Mouse (Mus musculus) ovary, postnatal 36 days (tissue): ENCODE results near the gene Snx12.

Source experiments
- DNase-seq: peaks from one replicate; pipeline ENCODE4 v3.0.0; 2022; ENCODE audit warnings: low spot score, mixed read lengths

The Snx12 gene

GRCm38 (mm10) chrX:101221834-101222795, at the start of gene Snx12:
Gene Snx12, minus strand, starts transcription at chrX:101222563.
- DNase-seq, result peak; percentile 85

- no peak for DNase-seq
Observed at GRCm38 (mm10) chrX:101268755-101269124, 46.4 kb upstream of the Snx12 start, which contains the start of gene Gm20489. Gene Gm20489, minus strand, starts transcription at chrX:101269023.

- no peak for DNase-seq
Observed at GRCm38 (mm10) chrX:101268025-101268754, 45.8 kb upstream of the Snx12 start, which contains the start of gene Il2rg. Gene Il2rg, minus strand, starts transcription at chrX:101268255.

- no peak for DNase-seq
Observed at GRCm38 (mm10) chrX:101266631-101267030, 44.3 kb upstream of the Snx12 start.

DNA sequence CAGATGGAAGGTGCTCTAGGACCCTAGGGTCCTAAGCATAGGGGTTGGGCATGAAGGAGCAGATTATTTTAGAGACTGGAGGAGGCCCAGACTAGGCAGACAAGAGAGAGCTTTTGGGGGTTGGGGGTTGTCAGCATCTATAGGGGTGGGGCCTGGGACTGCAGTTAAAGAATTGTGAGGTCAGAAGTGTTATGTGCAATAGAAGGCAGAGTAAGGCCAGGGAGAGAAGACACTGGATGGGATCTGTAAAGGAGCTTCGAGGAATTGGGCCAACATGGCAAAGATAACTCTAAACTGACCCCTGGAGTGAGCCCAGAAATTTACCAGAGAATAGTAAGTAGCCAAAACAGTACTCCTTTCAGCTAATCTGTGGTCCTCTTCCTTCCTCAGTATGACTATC, 41.5 kb upstream of the Snx12 start, which contains the start of gene Gm614:
TSS of gene Gm614 (minus strand) at position 101 of the 400 bp plus-strand sequence.
- DNase-seq, result no peak

DNA sequence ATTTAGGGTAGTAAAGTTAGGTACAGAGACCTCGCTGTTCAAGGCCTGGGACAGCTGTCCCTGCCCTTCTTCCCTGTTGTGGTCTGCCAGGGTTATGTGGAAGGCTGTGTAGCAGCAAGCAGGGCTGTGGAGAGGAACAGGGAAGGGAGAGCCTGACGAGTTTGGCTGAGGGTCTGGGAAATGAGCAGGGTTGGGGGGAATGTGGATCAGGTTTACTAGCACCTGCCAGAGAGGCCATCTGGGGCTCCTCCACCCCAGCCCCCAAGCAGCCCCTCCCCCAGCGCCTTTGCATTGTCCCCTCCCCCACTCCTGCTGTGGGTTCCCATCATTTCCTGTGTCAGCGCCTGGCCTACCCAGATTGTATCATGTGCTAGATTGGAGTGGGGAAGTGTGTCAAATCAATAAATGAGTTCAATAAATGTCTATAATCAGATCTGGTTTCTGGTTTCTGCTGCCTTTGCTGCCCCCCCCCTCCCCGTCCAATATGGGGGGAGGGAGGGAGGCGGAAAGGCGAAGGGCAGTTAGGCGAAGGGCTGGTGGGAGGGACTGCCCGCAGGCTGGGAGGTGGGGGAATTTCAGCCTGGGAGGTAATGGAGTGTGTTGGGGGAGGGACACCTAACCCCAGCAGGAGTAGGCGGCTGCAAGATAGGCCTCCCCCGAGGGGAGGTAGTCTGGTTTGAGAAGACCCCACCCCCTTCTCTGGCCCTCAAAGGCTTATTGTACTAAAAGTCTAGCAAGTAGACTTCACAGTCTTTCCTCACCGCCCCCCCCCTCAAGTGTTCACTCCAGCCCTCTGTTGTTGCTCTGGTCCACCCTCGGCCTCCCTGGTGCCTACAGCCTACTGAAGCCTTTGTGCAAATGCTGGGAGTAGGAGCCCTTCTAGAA, 38.3 kb upstream of the Snx12 start:
- no peak for DNase-seq

DNA sequence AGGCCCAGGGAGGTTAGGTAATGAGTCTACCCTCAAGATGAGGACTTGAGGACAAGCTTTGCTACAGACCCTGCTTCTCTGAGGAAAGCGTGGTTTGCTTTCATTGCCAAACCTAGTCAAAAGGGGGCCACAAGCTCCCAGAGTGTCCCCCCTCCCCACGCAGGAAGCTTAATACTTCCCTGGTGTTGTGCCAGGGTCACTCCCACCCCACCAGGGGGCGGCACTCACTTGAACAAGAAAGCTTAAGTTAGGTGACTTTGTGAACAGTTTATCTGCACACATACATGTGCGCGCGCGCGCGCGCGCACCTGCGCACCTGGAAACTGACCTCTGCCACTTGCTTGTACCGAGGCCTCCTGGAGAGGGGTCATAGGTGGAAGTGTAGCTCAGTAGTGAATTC, 34.2 kb upstream of the Snx12 start:
- DNase-seq, result peak; percentile 5

GRCm38 (mm10) chrX:101254740-101255139, 32.4 kb upstream of the Snx12 start:
- DNase-seq, result peak; percentile 14

DNA sequence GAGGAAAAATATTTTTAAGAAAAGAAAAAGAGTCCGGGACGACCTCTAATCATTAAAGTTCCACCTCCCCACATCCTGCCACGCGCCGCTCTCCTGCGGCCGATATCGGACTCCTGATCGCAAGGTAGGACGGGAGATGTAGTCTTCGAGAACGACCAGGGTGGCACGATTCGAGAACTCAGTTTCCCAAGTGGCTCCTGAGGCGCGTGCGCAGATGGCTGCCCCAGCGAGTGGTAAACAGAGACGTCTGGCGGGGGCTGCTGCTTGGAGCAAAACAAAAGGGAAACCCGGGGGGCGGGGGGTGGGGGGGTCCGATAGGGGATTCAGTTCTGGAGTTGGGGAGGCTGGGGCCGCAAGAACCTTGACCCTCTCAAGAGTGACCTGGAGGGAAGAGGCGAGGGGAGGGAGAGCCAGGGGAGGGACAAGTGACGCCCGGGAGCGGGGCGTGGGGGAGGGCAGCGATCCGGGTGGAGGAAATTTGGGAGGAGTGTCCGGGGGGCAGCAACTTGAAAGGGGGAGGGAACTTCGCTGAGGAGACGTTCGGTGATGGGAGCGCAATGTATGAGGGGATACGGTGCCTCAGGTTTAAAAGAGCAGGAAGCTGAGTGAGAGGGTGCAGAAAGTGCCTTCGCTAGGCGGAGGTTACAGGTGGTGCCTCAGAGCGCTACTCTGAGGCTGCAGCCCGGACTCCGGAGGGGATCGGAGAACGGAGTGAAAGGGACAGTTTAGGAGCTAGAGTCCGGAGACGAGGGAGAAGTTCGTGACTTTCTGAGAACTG, 31.8 kb upstream of the Snx12 start, which contains the start of gene Foxo4:
TSS of gene Foxo4 (plus strand) at position 577 of the 778 bp plus-strand sequence.
- peak; percentile 85 for DNase-seq

- DNase-seq, result no peak
Observed at GRCm38 (mm10) chrX:101245011-101245410, 22.6 kb upstream of the Snx12 start.

GRCm38 (mm10) chrX:101222796-101223162, 416 bp upstream of the Snx12 start:
- DNase-seq, result no peak

- no peak for DNase-seq
Observed at GRCm38 (mm10) chrX:101189285-101189684, 33.1 kb downstream of the Snx12 start.

DNA sequence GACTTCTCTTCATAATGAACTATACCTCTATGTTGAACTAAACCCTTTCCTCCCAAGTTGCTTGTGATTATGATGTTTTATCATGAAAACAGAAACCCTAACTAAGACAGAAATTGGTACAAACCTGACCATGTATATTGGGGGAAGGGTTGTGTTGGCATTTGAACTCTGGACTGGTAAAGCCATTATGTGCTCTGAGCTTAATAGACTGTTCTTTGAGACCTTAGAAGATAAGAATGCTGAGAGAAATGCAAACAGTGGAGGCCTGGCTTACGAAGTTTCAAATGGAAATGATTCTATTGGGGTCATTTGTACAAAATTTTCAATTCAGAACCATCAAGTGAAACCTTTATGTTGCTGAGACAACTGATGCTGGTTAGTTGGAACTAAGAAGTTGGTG, 34.7 kb downstream of the Snx12 start:
- no peak for DNase-seq

DNA sequence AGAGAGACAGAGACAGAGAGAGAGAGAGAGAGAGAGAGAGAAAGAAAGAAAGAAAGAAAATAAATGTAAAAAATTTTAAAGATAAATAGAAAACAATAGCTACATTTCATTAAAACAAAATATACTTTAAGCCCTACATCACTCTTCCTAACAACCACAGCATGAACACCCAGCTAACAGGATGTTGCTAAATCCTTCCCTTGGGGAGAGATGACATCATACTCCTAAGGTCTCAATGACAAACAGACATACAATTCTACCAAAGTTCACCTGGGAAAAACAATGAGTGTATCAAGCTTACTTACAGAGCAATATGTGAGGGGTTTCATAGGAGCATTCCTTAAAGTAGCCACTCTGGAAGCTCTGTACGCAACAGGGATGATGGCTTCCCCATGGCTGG, 49.0 kb downstream of the Snx12 start:
- no peak for DNase-seq

GRCm38 (mm10) chrX:101168425-101168824, 53.9 kb downstream of the Snx12 start:
- no peak for DNase-seq

GRCm38 (mm10) chrX:101163739-101164138, 58.6 kb downstream of the Snx12 start:
- no peak for DNase-seq

DNA sequence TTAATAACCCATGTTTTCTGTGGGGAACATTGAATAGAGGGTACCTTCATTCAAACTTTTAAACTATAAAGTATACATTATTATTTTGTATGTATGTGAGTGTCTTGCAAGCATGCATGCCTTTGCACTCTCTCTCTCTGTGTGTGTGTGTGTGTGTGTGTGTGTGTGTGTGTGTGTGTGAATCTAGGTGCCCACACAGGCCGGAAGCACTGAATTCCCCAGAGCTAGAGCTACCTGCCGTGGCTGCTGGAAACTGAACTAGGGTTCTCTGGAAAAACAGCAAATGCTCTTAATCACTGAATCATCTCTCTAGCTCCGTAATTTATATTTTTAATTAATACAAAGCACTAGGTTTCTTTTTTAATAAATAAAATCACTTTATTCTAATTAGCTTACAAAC, 59.1 kb downstream of the Snx12 start:
- DNase-seq, result no peak

DNA sequence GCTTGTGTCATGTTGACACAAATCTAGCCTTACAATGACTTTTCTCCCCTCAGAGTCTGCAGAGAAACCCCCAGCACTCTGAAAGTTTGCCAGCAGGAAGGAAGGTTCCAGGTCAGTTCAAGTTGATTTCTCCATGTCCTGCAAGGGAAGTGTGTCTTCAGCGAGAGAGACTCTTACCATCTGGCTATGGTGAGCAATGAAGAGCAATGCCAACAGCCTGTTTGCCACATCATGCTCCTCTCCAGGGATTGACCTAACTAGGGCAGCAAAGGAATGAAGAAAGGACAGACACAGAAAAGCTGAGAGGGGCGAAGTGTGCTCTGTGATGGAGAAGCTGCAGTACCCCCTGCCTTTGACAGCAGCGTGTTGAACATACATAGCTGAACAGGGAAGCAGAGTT, 59.8 kb downstream of the Snx12 start:
- DNase-seq, result no peak

- DNase-seq, result no peak
Observed at GRCm38 (mm10) chrX:101157488-101157887, 64.9 kb downstream of the Snx12 start.

GRCm38 (mm10) chrX:101156369-101156768, 66.0 kb downstream of the Snx12 start:
- DNase-seq, result no peak

DNA sequence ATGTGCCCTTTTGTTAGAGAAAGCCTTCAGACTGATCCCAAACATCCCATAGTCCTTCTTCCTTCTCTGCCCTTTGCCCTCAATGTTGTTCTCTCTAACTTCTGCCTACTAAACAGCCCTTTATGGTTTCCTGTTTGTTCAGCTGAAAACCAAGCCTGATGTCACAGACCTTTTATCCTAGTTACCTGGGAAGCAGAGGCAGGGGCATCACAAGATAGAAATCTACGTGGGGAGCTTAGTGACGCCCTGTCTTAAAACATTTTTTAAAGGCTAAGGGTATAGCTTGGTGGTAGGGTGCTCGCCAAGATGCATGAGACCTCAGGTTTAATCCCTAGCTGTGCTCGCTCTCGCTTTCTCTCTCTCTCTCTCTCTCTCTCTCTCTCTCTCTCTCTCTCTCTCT, 74.9 kb downstream of the Snx12 start:
- DNase-seq, result no peak
